Mouse (Mus musculus) G1E (cell line): ENCODE results near the gene L3mbtl3.

Experiments
- CTCF ChIP-seq: IDR thresholded peaks from 2 replicates; pipeline ENCODE4 v1.5.1; 2012; ENCODE audit warnings: low read depth, low read length, inconsistent platforms, mixed read lengths
- GATA1 ChIP-seq: IDR thresholded peaks from 2 replicates; pipeline ENCODE4 v1.6.1; 2012; ENCODE audit warnings: borderline replicate concordance, low read length, inconsistent platforms, mixed read lengths
- POLR2AphosphoS5 ChIP-seq: IDR thresholded peaks from 2 replicates; pipeline ENCODE4 v1.6.1; 2012; ENCODE audit warnings: low read depth, low read length, inconsistent platforms; ENCODE audit not compliant: insufficient replicate concordance
- TAL1 ChIP-seq: conservative IDR thresholded peaks from 2 replicates; pipeline ENCODE4 v1.6.1; 2012; ENCODE audit warnings: low read depth, low read length, inconsistent platforms, mixed read lengths

GRCm38 (mm10) chr10:26332781-26333180, 43.0 kb downstream of the L3mbtl3 start:
- no peak for TF ChIP-seq CTCF
- no peak for TF ChIP-seq TAL1
- TF ChIP-seq GATA1 = no peak
- TF ChIP-seq POLR2AphosphoS5 = no peak
